Mouse (Mus musculus) urinary bladder, postnatal 36 days (tissue): ENCODE results near the gene Usp45.

Source experiments
- DNase-seq, 2 experiments: peaks; one replicate each; pipeline ENCODE4 v3.0.0; 2022; ENCODE audit warnings: low spot score in 2 of 2, mixed read lengths in 1 of 2

The Usp45 gene

DNA sequence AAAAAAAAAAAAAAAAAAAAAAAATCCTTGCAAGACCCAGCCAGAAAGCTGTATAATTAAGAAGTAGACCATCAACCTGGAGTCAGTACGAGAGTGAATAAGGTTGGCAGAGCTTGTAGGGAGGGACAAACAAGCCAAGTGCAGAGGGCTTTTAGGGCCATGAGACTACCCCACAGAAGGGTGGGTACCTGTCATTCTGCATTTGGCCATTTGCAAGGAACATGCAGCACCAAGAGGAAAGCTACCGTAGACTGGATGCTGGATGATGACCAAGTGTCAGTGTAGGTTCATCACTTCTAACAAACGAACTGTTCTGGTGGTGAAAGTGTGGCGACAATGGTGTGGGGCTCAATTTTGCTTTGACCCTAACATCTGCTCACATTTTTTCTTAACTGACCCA is 22.9 kb downstream of the Usp45 start:
- no peak for DNase-seq

DNA sequence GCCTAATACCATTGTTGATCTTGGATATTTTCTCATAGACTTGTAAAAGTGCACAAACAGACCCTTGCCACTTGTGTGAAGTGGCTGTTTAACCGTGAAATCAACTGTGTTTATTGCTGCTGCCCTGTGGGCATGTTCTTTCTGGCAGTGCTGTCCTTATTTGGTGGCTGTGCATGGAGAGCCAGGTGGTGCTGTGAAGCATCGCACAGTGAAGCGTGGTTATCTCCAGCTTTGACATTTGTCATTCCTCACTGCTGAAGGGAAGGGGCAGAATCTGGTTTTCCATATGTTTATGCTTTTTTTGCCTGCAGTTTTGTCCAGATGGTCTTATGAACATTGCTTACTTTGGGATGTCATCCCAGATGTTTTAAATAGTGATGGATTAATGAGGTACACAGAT is 26.7 kb downstream of the Usp45 start:
- no peak for DNase-seq

DNA sequence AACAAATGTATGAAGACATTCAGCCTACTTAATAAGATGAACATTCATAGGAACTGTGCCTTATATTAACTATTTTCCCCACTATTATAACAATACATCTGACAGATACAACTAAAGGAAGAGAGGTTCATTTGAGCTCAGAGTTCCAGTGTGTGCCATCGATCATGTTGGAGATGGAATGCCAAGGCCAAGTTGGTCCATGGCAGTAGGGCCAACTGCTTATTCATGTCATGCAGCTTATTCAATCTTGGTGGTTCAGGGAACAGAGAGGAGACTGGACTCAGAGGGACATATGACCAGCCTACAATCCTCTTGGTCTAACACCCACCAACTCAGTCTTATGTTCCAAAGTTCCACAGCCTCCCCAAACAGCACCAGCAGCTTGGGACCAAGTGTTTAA is 34.1 kb downstream of the Usp45 start:
- no peak for DNase-seq

DNA sequence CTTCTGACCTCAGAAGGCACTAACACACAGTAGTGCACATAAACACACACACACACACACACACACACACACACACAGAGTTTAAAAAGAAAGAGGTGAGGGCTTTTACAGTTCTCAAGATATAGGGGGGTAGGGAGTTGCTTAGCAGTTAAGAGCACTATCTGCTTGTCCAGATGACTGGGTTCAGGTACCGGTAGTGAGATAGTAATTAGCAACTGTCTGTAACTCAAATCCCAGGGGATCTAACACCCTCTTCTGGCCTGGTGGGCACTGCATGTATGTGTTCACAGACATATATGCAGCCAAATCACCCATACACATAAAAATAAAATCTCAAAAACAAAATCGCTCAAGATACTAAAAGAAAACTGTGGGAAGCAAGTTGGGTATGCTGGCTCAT is 34.7 kb downstream of the Usp45 start:
- DNase-seq, result no peak

DNA sequence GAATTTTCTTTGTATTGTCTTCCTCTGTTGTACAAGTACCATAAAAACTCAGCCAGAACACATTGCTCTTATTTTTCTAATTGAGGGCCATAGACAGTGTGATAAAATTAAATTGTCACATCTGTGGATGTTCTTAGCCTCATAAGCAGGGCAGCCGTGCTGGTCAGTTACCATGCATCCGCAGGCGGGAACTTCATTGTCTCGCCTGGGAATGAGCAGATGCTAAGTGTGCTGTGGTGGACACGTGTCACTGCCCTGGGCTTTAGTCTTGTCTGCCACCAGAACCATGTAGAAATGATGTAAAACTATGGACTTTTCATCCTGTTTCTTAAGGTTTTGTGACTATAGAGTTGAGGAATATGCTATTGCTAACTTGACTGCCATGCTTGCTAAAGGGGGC is 40.2 kb downstream of the Usp45 start:
- no peak for DNase-seq

DNA sequence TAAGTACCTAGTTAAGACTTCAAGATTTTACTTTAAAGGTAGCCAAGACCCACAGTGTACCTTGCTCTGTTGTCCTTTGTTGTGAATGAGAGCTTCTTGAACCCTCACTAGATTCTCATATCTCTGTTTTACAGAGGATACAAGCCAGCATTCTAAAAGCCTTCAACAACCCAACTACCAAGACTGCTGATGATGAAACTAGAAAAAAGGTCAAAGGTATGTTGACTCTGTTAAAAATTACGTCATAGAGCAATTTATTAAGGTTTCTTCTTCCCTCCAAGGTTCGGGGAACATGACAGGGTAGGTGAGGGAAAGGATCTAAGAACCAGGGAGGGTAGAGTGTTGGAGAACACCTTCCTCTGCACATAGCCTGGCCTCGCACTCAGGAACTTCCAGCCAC is 43.7 kb downstream of the Usp45 start:
- DNase-seq, result no peak

DNA sequence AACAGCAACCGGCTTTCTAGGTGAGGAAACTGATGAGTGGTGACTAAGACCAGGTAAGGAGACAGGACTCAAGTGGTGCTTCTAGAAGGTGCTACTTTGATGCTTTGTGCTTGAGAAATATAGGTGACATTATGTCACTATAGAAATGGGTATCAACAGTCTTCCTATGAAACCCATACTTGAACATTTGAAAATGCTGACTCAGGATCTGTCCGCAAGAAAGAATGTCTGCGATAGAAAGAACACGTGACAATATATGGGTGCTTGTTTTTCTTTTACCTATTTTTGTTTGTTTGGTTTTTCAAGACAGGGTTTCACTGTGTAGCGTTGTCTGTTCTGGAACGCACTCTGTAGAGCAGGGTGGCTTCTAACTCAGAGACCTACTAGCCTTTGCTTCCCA is 45.7 kb downstream of the Usp45 start:
- no peak for DNase-seq

DNA sequence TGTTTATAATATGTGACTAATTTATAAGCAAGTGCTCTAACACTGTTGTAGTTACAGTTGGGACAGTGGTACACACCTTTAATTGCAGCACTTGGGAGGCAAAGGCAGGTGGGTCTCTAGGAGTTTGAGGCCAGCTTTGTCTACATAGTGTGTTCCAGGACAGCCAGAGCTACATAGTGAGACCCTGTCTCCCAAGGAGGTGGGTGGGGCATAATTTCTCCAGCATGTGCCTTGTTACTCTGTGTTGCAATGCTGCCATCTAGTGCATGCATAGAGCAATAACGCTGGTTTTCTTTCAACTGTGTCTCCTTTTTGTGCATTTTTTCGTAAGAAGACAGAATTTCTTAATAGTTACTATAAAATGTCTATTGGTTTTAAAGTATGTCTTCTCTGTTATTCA is 47.1 kb downstream of the Usp45 start:
- DNase-seq, result peak in 1 of 2 experiments; percentile 6

DNA sequence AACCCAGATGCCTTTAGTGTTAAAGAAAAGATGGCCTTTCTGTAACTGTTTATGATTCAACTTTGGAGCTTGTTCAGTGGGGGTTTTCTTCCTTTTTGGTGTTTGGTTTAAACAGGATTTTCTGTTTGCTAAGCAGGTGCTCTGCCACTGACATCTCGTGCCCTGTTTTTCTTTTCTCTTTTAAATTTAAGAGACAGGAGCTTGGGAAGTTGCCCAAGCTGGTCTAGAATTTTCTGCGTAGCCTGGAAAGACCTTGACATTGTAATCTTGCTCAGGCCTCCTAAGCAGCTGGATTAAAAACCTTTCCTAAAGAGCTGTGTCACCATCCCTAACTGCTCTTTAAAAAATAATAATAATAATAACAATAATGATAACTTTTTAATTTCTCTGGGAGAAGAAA is 59.7 kb downstream of the Usp45 start:
- DNase-seq, result no peak

DNA sequence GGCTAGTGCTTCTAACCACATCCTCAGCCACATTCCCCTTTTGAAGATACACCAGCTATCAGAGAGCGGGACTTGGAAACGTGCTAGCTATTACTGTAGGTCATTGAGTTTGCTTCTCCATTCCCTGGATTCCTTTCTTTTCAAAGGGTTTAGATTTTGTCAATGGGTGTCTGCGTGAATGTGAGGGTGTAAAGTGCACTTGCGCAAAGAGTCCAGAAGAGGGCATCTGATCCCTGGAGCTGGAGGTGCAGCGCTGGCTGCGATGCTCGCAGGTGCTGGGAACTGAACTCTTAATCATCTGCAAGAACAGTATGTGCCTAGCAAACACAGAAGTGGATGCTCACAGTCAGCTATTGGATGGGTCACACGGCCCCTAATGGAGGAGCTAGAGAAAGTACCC is 65.9 kb downstream of the Usp45 start:
- no peak for DNase-seq

DNA sequence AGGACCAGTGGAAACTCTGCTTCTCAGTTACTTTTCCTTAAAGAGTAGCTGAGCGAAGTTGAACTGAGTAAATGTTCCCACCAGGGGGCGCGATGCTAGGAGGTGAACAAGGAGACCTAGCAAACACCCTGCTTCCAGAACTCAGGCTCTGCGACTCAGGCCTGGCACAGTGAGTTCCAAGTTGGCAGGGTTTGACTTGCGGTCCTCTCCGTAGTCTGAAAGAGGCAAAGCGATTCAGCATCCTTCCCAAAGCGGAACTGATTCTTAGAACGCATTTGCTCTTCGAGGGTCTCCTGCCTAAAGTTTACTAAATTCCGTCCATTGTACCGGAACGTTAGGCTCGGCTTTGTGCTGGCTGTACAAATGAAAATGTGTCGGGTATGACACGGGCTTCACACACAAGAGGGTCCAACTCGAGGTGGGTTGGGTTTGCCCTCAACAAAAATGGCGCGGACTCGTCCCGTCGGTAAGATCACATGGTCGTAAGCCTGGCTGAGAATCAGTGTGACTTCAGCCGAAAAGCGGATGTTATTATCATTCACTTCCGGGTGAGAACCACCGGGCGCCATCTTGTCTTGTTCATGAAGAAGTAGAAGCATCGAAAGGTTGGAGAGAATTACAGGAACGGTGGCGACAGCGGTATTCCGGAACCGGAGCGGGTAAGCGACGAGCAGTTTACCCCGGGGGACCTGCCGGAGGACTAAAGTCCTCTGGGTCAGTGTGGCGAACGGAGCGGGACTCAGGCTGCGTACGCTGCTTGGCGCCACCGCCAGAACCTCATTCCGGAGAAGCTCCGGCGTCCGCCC is 80.7 kb downstream of the Usp45 start, which contains the start of gene Pnisr:
Pnisr (plus strand) TSS at position 103 of the 806 bp plus-strand sequence.
- DNase-seq, result peak; percentile 88 to 92

DNA sequence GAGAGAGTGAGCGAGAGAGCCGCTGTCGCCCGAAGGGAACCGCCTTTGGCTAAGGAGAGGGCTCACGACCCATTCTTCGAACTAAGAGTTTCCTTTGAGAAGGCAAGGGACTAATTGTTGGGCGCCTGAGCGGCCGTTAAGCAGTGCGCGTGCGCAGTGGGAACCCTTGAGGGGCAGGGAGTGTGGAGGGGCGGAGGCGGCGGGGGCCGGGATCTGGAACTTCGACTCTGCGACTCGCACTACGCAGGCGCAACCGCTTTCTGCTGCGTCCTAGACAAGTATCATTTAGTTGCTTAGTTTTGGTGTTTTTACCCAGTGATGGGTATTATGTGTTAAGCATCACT is 81.3 kb downstream of the Usp45 start:
- peak in 1 of 2 experiments; percentile 87 for DNase-seq

DNA sequence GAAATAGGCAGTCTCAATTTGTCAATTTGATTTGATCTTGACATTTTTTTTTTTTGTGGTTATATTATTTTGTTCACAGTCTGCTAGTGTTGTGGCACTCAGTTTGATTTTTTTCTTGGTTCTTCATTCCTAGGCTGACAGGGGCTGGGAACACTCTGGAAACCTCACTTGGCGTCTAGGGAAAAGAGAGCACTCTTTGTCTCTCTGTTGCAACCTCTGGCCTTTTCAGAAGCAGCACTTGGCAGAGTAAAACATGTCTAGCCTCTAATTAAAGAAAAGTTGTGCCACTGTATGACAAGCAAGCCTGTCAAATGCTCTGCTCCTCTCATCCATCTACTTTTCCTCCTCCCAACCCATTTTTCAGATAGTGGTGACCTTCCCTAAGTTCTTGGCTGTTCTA is 90.5 kb downstream of the Usp45 start:
- DNase-seq, result no peak

DNA sequence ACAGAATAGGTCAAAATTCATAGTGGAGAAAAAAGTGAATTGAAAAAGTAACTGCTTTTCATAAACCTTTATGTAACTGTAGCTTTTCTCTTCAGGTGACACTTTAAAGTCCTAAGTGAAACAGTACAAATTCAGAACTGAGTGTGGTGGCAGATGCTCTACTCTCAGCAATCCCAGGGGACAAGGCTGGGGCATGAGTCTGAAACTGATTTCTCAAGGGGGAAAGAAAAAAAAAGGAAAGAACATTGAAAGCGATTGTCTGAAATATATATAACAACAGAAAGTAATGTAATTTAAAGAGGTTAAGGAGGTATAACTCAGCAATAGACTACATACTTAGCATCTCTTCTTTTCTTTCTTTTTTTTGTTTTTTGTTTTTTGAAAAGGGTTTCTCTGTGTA is 98.3 kb downstream of the Usp45 start:
- DNase-seq, result no peak

DNA sequence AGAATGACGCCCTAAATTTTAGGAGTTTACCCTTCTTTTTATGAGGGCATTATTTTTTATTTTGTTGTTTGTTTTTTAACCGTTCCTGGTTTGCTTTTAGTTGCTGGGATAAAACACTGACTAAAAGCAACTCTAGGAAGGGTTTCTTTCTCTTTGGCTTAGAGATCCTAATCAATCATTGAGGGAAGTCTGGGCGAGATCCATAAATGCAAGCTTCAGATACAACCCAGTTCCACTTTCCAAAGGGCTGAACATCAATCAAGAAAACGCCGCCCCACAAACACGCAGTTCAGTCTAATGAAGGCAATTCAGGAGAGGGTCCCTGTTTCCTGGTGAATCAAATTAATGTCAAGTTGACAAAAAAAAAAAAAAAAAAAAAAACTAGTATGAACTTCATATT is 111.8 kb downstream of the Usp45 start:
- DNase-seq, result no peak

DNA sequence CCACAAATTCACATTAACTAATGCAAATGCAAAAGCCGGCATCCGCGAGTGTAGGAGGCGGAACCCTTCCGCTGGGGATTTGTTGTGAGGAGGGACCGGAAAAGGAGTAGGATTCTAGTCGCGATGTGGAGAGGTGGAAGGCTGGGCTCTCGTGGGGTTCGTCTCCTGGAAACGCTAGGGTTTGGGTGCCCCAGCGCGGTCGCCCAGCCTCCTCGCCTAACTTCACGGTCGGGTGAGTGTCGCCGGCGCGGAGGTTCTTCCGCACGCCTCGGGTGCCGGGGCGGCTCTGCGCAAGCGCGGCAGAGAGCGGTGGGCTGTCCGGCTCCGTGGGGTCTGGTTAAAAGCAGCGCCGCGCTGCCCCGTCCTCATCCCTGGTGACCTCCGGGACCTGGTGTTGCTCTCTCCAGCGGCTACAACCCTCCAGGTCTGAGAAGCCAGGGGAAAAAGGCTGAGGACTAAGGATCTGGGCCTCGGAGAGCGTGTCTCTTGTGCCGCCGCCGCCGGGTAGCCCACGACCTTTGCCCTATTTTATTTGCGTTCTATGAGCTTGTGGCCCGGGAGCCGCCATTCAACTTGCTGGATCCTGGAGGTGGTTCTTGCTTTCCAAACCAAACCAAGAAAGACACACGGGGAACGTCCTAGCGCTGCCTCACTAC is 112.7 kb downstream of the Usp45 start, which contains the start of gene Coq3:
Coq3 (plus strand) TSS at position 109 of the 656 bp plus-strand sequence.
- DNase-seq, result peak; percentile 72 to 78

DNA sequence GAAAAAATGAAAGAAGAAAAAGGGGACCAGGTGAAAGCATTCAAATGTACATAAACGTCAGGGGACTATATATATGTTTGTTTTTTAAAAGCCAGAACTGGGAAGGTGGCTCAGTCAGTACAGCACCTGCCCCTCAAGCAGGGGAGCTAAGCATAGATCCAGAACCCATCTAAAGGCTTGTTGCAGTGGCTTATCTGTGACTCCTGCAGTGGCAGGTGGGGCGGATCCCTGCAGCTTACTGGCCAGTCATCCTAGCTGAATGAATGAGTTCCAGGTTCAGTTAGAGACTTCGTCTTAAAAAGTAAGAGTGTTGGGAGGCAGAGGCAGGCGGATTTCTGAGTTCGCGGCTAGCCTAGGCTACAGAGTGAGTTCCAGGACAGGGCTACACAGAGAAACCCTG is 115.8 kb downstream of the Usp45 start:
- DNase-seq, result no peak

DNA sequence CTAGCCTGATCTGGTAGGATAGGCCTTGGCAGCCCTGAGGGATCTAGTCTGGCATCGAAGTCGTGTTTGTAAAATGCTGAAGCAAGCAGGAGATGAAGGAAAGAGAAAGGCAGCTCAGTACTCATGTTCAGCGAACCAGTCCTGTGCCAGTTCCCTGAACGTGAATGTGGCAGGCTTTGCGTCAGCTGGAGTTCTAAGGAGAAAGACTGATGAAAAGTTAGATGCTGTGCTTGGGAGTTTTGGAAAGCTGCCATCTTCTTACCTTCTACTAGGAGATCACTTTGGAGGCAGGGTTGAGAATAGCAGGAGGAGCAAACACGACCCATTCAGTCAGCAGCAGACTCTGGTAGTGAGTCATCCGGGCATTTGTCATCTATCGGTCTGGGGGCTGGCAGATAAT is 118.9 kb downstream of the Usp45 start:
- no peak for DNase-seq
